Mouse (Mus musculus) limb, embryonic 15.5 days (tissue): ENCODE results near the gene Phc3. TPM values are rescaled to one million over a fixed set of nuclear protein-coding genes. Genes with fewer than 3 reads are reported as not detected.
"Not testable (repeated sequence)": the region's sequence is repeated elsewhere in the genome, so short reads cannot be mapped to it uniquely, and the experiment has no call there.

Experiments used
- ATAC-seq: fragments of 200-750 bp; cut with Nextera tagmentation; 2 replicates; pipeline ENCODE4 v1.8.0; 2017; ENCODE audit warnings: low read depth, moderate TSS enrichment; ENCODE audit not compliant: insufficient number of reproducible peaks, low FRiP score, low TSS enrichment
- H3K27ac ChIP-seq: fragments of 300-500 bp; sonication (generic); 2 replicates; pipeline ENCODE4 v1.5.1; 2015; ENCODE audit warnings: moderate library complexity, mild to moderate bottlenecking, inconsistent platforms
- H3K27me3 ChIP-seq: fragments of 300-500 bp; sonication (generic); 2 replicates; pipeline ENCODE4 v1.6.1; 2015; ENCODE audit warnings: inconsistent platforms
- H3K36me3 ChIP-seq: fragments of 300-500 bp; sonication (generic); 2 replicates; pipeline ENCODE4 v1.6.1; 2015; ENCODE audit warnings: inconsistent platforms
- H3K4me1 ChIP-seq: fragments of 300-500 bp; sonication (generic); 2 replicates; pipeline ENCODE4 v1.6.1; 2015; ENCODE audit warnings: inconsistent platforms
- H3K4me2 ChIP-seq: fragments of 300-500 bp; sonication (generic); 2 replicates; pipeline ENCODE4 v1.6.1; 2015; ENCODE audit warnings: mild to moderate bottlenecking, inconsistent platforms
- H3K4me3 ChIP-seq: fragments of 300-500 bp; sonication (generic); 2 replicates; pipeline ENCODE4 v1.5.1; 2015; ENCODE audit warnings: mild to moderate bottlenecking, inconsistent platforms
- H3K9ac ChIP-seq: fragments of 300-500 bp; sonication (generic); 2 replicates; pipeline ENCODE4 v1.6.1; 2015; ENCODE audit warnings: inconsistent platforms
- H3K9me3 ChIP-seq: fragments of 300-500 bp; sonication (generic); 2 replicates; pipeline ENCODE4 v1.6.1; 2016; ENCODE audit warnings: inconsistent platforms
- WGBS: fragments of 180-500 bp; shearing (Covaris S2); methylation state at CpG from one replicate; pipeline ENCODE4 v1.1.7; 2015; 5-methylcytosine and 5-hydroxymethylcytosine counted together
- polyA plus RNA-seq: library from polyadenylated mRNA; unstranded; fragments of >200 nt; fragmentation: Nextera tagmentation; extraction: Ambion mirVana; gene quantifications from 2 replicates; pipeline ENCODE4 v1.2.1, GENCODE M21; 2015

Phc3 gene
- polyA plus RNA-seq, 1 experiment from 2014 or later, result 6.5 TPM

DNA sequence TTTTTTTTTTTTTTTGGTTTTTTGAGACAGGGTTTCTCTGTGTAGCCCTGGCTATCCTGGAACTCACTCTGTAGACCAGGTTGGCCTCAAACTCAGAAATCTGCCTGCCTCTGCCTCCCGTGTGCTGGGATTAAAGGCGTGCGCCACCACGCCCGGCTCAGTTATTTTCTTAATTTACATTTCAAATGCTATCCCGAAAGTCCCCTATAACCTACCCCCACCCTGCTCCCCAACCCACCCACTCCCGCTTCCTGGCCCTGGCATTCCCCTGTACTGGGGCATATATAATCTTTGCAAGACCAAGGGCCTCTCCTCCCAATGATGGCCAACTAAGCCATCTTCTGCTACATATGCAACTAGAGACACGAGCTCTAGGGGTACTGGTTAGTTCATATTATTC is 109.6 kb downstream of the Phc3 start:
- H3K27ac ChIP-seq, H3K27me3 ChIP-seq, ATAC-seq, H3K9me3 ChIP-seq, H3K4me3 ChIP-seq, H3K36me3 ChIP-seq, H3K9ac ChIP-seq, H3K4me1 ChIP-seq, H3K4me2 ChIP-seq: not testable (repeated sequence)
- 96% methylated on average over 8 of the region's 8 CpGs for WGBS

DNA sequence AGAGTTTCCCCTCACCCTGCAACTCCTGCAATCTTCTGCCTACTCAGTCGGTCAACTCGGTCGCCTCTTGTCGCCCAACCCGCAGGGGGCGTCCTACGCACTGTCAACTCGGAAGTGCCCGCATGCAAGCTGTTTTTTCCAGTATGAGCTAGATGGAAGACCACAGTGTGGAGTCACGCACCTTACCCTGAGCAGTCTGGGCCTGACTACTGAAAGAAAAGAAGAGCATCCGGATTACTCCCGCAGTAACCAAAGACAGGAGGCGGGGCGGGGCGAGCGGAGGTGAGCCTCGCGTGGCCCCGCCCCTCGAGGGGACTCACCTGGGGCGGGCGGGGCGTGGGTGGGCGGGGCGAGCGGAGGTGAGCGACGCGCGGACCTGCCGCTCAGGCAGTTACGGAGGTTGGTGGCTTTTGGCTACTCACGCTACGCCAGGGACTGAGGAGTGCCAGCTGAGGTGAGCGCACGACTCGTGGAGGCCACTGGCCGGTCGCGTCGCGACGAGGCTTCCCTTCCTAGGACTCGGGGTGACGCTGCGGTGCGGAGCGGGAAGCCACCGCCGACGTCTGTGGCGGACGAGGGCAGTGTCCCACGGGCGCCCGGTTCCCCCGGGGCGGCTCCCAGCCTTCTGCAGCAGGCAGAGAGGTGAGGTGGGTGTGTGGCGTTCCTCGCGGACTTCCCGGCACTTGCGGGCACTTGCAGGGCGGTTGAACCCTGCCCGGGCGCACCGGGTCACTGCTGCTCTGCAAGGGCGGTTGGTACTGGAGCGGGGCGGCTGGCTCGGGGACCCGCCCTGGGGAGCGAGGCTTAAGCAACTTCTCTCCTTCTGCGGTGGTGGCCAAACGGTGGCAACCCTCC is 113.4 kb downstream of the Phc3 start, which contains the start of gene Gpr160:
Gpr160 (plus strand) TSS at position 347 of the 855 bp plus-strand sequence.
- ATAC-seq, result peak; percentile 63; the same call in 1 of the 2 replicates
- Histone ChIP-seq H3K4me2 (peak within 1 kb of the TSS; percentile 98), H3K4me1 (peaks cover 8% of the 10 kb centered on the region; the same call in 1 of the 2 replicates), H3K4me3 (peak within 1 kb of the TSS; percentile 52), H3K9me3 (no peaks in the 10 kb centered on the region), H3K27ac (peak within 1 kb of the TSS; percentile 43), H3K9ac (peak within 1 kb of the TSS; percentile 35; the same call in 1 of the 2 replicates), H3K27me3 (peaks cover 8% of the 10 kb centered on the region), H3K36me3 (no peaks in the 10 kb centered on the region)
- WGBS, result under 1% methylated on average over 75 of the region's 75 CpGs

DNA sequence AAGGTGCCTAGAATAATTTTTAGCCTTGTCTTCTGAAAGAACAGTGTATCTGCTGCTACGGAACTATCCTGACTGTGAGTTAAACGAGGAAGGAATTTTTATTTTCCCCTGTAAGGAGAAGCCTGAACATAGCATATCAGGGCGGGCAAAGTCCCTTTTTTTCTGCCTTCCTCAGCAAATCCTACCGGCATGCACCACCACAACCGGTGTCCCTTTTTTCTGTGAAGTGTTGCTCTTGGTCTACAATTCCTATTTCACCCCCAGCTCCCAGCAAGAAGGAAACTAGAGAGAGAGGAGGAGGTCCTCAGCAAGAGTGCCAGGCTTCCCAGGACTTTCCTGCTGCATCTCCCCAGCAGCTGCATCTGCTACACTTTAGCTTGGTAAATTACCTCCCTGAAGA is 115.6 kb downstream of the Phc3 start:
- Histone ChIP-seq H3K9me3 (no peaks in the 10 kb centered on the region), H3K27ac (no peak overlapping the region)
- 81% methylated on average over 5 of the region's 5 CpGs for WGBS

DNA sequence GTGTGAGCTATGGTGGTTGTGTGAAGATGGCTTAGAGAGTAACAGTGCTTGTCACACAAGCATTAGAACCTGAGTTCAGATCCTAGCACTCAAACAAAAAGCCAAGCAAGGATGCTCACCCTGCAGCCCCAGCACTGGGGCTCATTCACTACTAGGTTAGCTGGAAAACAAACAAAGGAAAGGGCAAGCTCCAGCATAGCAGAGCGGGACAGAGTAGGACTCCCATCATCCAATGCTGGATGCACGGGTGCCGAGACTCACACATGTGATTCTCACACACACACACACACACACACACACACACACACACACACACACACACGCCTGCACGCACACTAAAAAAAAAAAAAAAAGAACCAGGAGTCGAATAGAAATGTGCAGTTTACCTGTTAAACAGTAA is 117.8 kb downstream of the Phc3 start:
- ATAC-seq, result no peak

More for the DNA sequence above, 115.6 kb downstream of the Phc3 start:
- H3K4me3 ChIP-seq, result no peak overlapping the region
- H3K4me1 ChIP-seq, result peaks cover 8% of the 10 kb centered on the region; the same call in 1 of the 2 replicates
- H3K4me2 ChIP-seq, result no peak overlapping the region
- no peaks in the 10 kb centered on the region for H3K36me3 ChIP-seq
- peaks cover 8% of the 10 kb centered on the region for H3K27me3 ChIP-seq
- ATAC-seq, result no peak
- H3K9ac ChIP-seq, result no peak overlapping the region

More for the DNA sequence above, 117.8 kb downstream of the Phc3 start:
- WGBS, result 82% methylated on average over 5 of the region's 6 CpGs
- H3K27ac ChIP-seq, result no peak overlapping the region
- no peaks in the 10 kb centered on the region for H3K36me3 ChIP-seq
- H3K9ac ChIP-seq, result no peak overlapping the region
- H3K4me1 ChIP-seq, result peaks cover 8% of the 10 kb centered on the region; the same call in 1 of the 2 replicates
- peaks cover 8% of the 10 kb centered on the region for H3K27me3 ChIP-seq
- no peak overlapping the region for H3K4me3 ChIP-seq
- H3K4me2 ChIP-seq, result no peak overlapping the region
- no peaks in the 10 kb centered on the region for H3K9me3 ChIP-seq

Other genes with a start within 250 kb of the Phc3 start
- gene Samd7, start 223.1 kb downstream of the Phc3 start, polyA plus RNA-seq, result 0.05 TPM in 1 of 2 replicates, not detected in the other
- gene Sec62, start 176.5 kb downstream of the Phc3 start, polyA plus RNA-seq, result 86.5 and 102 TPM in 2 replicates
- gene Gpr160, start 113.5 kb downstream of the Phc3 start, polyA plus RNA-seq, result 16.8 and 18.6 TPM in 2 replicates
- 29.7 and 38.6 TPM in 2 replicates for gene Prkci, start 26.3 kb upstream of the Phc3 start, polyA plus RNA-seq
- 18.0 and 22.0 TPM in 2 replicates for gene Skil, start 125.6 kb upstream of the Phc3 start, polyA plus RNA-seq
- 8.3 and 8.7 TPM in 2 replicates for gene Cldn11, start 180.5 kb upstream of the Phc3 start, polyA plus RNA-seq